Mouse (Mus musculus) sigmoid colon, adult 10 weeks (tissue): Measurements from ENCODE around the gene H2al1m. TPM values are rescaled to one million over a fixed set of nuclear protein-coding genes. Genes with fewer than 3 reads are reported as not detected.

Experiments
- polyA plus RNA-seq: library from polyadenylated mRNA; stranded (reverse); fragments of 350-450 nt; fragmentation: Illumina TruSeq; extraction: RNeasy Lipid Tissue Mini Kit (QIAGEN cat#74804); gene quantifications from one replicate; pipeline ENCODE4 v1.2.3, GENCODE M21; 2014; ENCODE audit warnings: low read depth, low replicate concordance

The H2al1m gene
- not detected for polyA plus RNA-seq

GRCm38 (mm10) chrX:9283464-9283863 lies at the start of gene H2al1m:
Gene H2al1m, plus strand, starts transcription at chrX:9283764.

GRCm38 (mm10) chrX:9256766-9257165 lies 26.8 kb upstream of the H2al1m start, which contains the start of gene Gm14862:
Gene Gm14862, minus strand, starts transcription at chrX:9256899.

GRCm38 (mm10) chrX:9272460-9273361 lies 10.9 kb upstream of the H2al1m start, which contains the start of gene Xk:
Gene Xk, plus strand, starts transcription at chrX:9272756.

Other genes with a start within 250 kb of the H2al1m start
- gene Fthl17f, start 220.7 kb upstream of the H2al1m start, polyA plus RNA-seq = not detected
- not detected for gene 4930402K13Rik, start 179.2 kb upstream of the H2al1m start, polyA plus RNA-seq
- gene Lancl3, start 83.9 kb upstream of the H2al1m start, polyA plus RNA-seq = 3.8 TPM
- gene Gm14862, start 26.9 kb upstream of the H2al1m start, polyA plus RNA-seq = not detected
- 37.7 TPM for gene Xk, start 11.0 kb upstream of the H2al1m start, polyA plus RNA-seq
- not detected for gene H2al1k, start 66.9 kb downstream of the H2al1m start, polyA plus RNA-seq
- 26.8 TPM for gene Cybb, start 204.0 kb downstream of the H2al1m start, polyA plus RNA-seq